Mouse (Mus musculus): ENCODE data around the gene Ddb2. TPM values are rescaled to one million over a fixed set of nuclear protein-coding genes. Genes with fewer than 3 reads are reported as not detected.

Ddb2 gene
- 1 to 10 TPM; 2.1 to 2.6 TPM for total RNA-seq (2021)
- long read RNA-seq, experiment 1, partial matches to known transcripts, result 1 of 5 reads
- long read RNA-seq, experiment 1, other reads (novel, unspliced or antisense), result 3 of 5 reads
- long read RNA-seq, experiment 2, partial matches to known transcripts, result 0 of 1 reads
- long read RNA-seq, experiment 2, other reads (novel, unspliced or antisense), result 1 of 1 reads

GRCm38 (mm10) chr2:91236601-91237510 is at the start of gene Ddb2:
Gene Ddb2 (minus strand): TSS chr2:91236982.
- peak; percentile 76 to 93 for DNase-seq
- intact Hi-C loops (cut with DNase I), result loop anchor here (2.0 kb wide), 1 partner anchor 22 kb away; no protein-coding TSS in a partner anchor

- DNase-seq, result peak; percentile 77 to 80
- intact Hi-C loops (cut with DNase I), result loop anchor here (1.0 kb wide), 1 partner anchor 196 kb away; no protein-coding TSS in a partner anchor
Observed at GRCm38 (mm10) chr2:91285885-91286505, 49.2 kb upstream of the Ddb2 start.

- no peak for DNase-seq
- intact Hi-C loops (cut with DNase I), result no loop called here
Observed at GRCm38 (mm10) chr2:91284375-91285199, 47.8 kb upstream of the Ddb2 start.

GRCm38 (mm10) chr2:91283972-91284371 is 47.2 kb upstream of the Ddb2 start:
- DNase-seq, result no peak
- intact Hi-C loops (cut with DNase I), result no loop called here

GRCm38 (mm10) chr2:91281366-91281765 is 44.6 kb upstream of the Ddb2 start:
- no peak for DNase-seq
- intact Hi-C loops (cut with DNase I), result no loop called here

GRCm38 (mm10) chr2:91279372-91279755 is 42.6 kb upstream of the Ddb2 start:
- intact Hi-C loops (cut with DNase I), result loop anchor here (5.0 kb wide), 1 partner anchor 162 kb away; the partner anchor contains the start of gene Mybpc3
- DNase-seq, result no peak

- DNase-seq, result no peak
- intact Hi-C loops (cut with DNase I), result loop anchor here (5.0 kb wide), 1 partner anchor 162 kb away; the partner anchor contains the start of gene Mybpc3
Observed at GRCm38 (mm10) chr2:91278749-91279371, 42.1 kb upstream of the Ddb2 start.

- peak; percentile 47 to 53 for DNase-seq
- intact Hi-C loops (cut with DNase I), result no loop called here
Observed at GRCm38 (mm10) chr2:91269687-91270133, 32.9 kb upstream of the Ddb2 start.

- intact Hi-C loops (cut with DNase I), result no loop called here
- DNase-seq, result no peak
Observed at GRCm38 (mm10) chr2:91268706-91269105, 31.9 kb upstream of the Ddb2 start.

GRCm38 (mm10) chr2:91268042-91268441 is 31.3 kb upstream of the Ddb2 start:
- DNase-seq, result no peak

GRCm38 (mm10) chr2:91264711-91265681 is 28.2 kb upstream of the Ddb2 start, which contains the start of gene Arfgap2:
Gene Arfgap2 (plus strand): TSS chr2:91264974.
- peak; percentile 96 to 97 for DNase-seq
- intact Hi-C loops (cut with DNase I), result no loop called here

More at GRCm38 (mm10) chr2:91268042-91268441, 31.3 kb upstream of the Ddb2 start:
- intact Hi-C loops (cut with DNase I), result no loop called here

- DNase-seq, result no peak
- intact Hi-C loops (cut with DNase I), result no loop called here
Observed at GRCm38 (mm10) chr2:91263692-91264660, 27.2 kb upstream of the Ddb2 start.

- peak in 1 of 2 experiments; percentile 46 for DNase-seq
- intact Hi-C loops (cut with DNase I), result loop anchor here (2.0 kb wide), 1 partner anchor 23 kb away; the partner anchor contains the start of gene Ddb2
Observed at GRCm38 (mm10) chr2:91259493-91259892, 22.7 kb upstream of the Ddb2 start.

- intact Hi-C loops (cut with DNase I), result loop anchor here (2.0 kb wide), 1 partner anchor 22 kb away; the partner anchor contains the start of gene Ddb2
Observed at GRCm38 (mm10) chr2:91258830-91259229, 22.0 kb upstream of the Ddb2 start.

GRCm38 (mm10) chr2:91258054-91258453 is 21.3 kb upstream of the Ddb2 start:
- intact Hi-C loops (cut with DNase I), result loop anchor here (2.0 kb wide), 1 partner anchor 21 kb away; the partner anchor contains the start of gene Ddb2
- DNase-seq, result no peak

More at GRCm38 (mm10) chr2:91258830-91259229, 22.0 kb upstream of the Ddb2 start:
- no peak for DNase-seq

- intact Hi-C loops (cut with DNase I), result no loop called here
Observed at GRCm38 (mm10) chr2:91257126-91257980, 20.6 kb upstream of the Ddb2 start.

More at GRCm38 (mm10) chr2:91257126-91257980, 20.6 kb upstream of the Ddb2 start:
- DNase-seq, result no peak
